Mouse (Mus musculus) erythroblast, embryonic 14.5 days (primary cell): ENCODE results near the gene Creb3. TPM values are rescaled to one million over a fixed set of nuclear protein-coding genes. Genes with fewer than 3 reads are reported as not detected.

Experiments used
- H3K27me3 ChIP-seq: 2 replicates; pipeline ENCODE4 v1.6.1; 2012; ENCODE audit warnings: inconsistent platforms; ENCODE audit not compliant: control insufficient read depth
- H3K36me3 ChIP-seq: 2 replicates; pipeline ENCODE4 v1.6.1; 2012; ENCODE audit warnings: mild to moderate bottlenecking, inconsistent platforms; ENCODE audit not compliant: control insufficient read depth
- H3K4me1 ChIP-seq: 2 replicates; pipeline ENCODE4 v1.6.1; 2012; ENCODE audit warnings: inconsistent platforms; ENCODE audit not compliant: control insufficient read depth
- H3K4me3 ChIP-seq: replicated peaks from 2 replicates; pipeline ENCODE3; 2012; ENCODE audit warnings: moderate library complexity, mild to moderate bottlenecking, inconsistent platforms
- H3K9me3 ChIP-seq: 2 replicates; pipeline ENCODE4 v1.6.1; 2012; ENCODE audit warnings: low read length, inconsistent platforms, mixed read lengths; ENCODE audit not compliant: control insufficient read depth
- GATA1 ChIP-seq: IDR thresholded peaks from 2 replicates; pipeline ENCODE4 v1.6.1; 2012; ENCODE audit warnings: low read length, inconsistent platforms, mixed read lengths
- TAL1 ChIP-seq: IDR thresholded peaks from 3 replicates; pipeline ENCODE4 v1.6.1; 2012; ENCODE audit warnings: low read length, inconsistent platforms, mixed read lengths
- polyA plus RNA-seq: library from polyadenylated mRNA; stranded (reverse); fragments of >175 nt; gene quantifications from 2 replicates; pipeline ENCODE4 v1.2.3, GENCODE M21; 2012

Creb3 gene
- polyA plus RNA-seq, 1 experiment: 0.10 TPM

GRCm38 (mm10) chr4:43612534-43612933, 50.4 kb downstream of the Creb3 start:
- H3K4me1 ChIP-seq: peaks cover 23% of the 10 kb centered on the region
- no peaks in the 10 kb centered on the region for H3K36me3 ChIP-seq
- H3K27me3 ChIP-seq: no peaks in the 10 kb centered on the region
- peak overlapping the region; percentile 29 for H3K4me3 ChIP-seq
- no peak for TF ChIP-seq GATA1
- no peak for TF ChIP-seq TAL1
- no peaks in the 10 kb centered on the region for H3K9me3 ChIP-seq

GRCm38 (mm10) chr4:43613060-43613730, 51.1 kb downstream of the Creb3 start:
- Histone ChIP-seq H3K36me3 (no peaks in the 10 kb centered on the region), H3K27me3 (no peaks in the 10 kb centered on the region), H3K4me1 (peaks cover 22% of the 10 kb centered on the region), H3K9me3 (no peaks in the 10 kb centered on the region), H3K4me3 (peak overlapping the region; percentile 14)
- no peak for TF ChIP-seq TAL1
- no peak for TF ChIP-seq GATA1

Other genes starting within 250 kb of the Creb3 start
- gene Rusc2, start 180.4 kb upstream of the Creb3 start, polyA plus RNA-seq: 0.03 TPM in 1 of 2 replicates, not detected in the other
- 0.05 and 0.10 TPM in 2 replicates for gene Fam166b, start 133.2 kb upstream of the Creb3 start, polyA plus RNA-seq
- 1.6 and 1.9 TPM in 2 replicates for gene Tesk1, start 120.4 kb upstream of the Creb3 start, polyA plus RNA-seq
- gene Cd72, start 107.7 kb upstream of the Creb3 start, polyA plus RNA-seq: 0.09 TPM in 1 of 2 replicates, not detected in the other
- gene Sit1, start 78.6 kb upstream of the Creb3 start, polyA plus RNA-seq: not detected in 2 replicates
- 10.5 and 12.4 TPM in 2 replicates for gene Ccdc107, start 69.4 kb upstream of the Creb3 start, polyA plus RNA-seq
- 9.4 and 10.5 TPM in 2 replicates for gene Arhgef39, start 62.6 kb upstream of the Creb3 start, polyA plus RNA-seq
- not detected in 2 replicates for gene Car9, start 55.4 kb upstream of the Creb3 start, polyA plus RNA-seq
- 0.13 TPM in 1 of 2 replicates, not detected in the other for gene Tpm2, start 38.6 kb upstream of the Creb3 start, polyA plus RNA-seq
- 17.6 and 19.2 TPM in 2 replicates for gene Tln1, start 359 bp downstream of the Creb3 start, polyA plus RNA-seq
- gene Rgp1, start 16.4 kb downstream of the Creb3 start, polyA plus RNA-seq: 3.5 and 7.2 TPM in 2 replicates
- 0.70 and 1.1 TPM in 2 replicates for gene Gba2, start 16.5 kb downstream of the Creb3 start, polyA plus RNA-seq
- gene Msmp, start 22.2 kb downstream of the Creb3 start, polyA plus RNA-seq: not detected in 2 replicates
- gene Npr2, start 69.6 kb downstream of the Creb3 start, polyA plus RNA-seq: 0.15 TPM in 1 of 2 replicates, not detected in the other
- not detected in 2 replicates for gene Spag8, start 91.3 kb downstream of the Creb3 start, polyA plus RNA-seq
- gene Hint2, start 94.1 kb downstream of the Creb3 start, polyA plus RNA-seq: 3.9 and 4.6 TPM in 2 replicates
- gene Tmem8b, start 106.6 kb downstream of the Creb3 start, polyA plus RNA-seq: 0.03 and 0.11 TPM in 2 replicates
- gene Fam221b, start 106.8 kb downstream of the Creb3 start, polyA plus RNA-seq: 0.03 and 0.04 TPM in 2 replicates
- gene Olfr70, start 138.5 kb downstream of the Creb3 start, polyA plus RNA-seq: not detected in 2 replicates
- gene Olfr71, start 147.9 kb downstream of the Creb3 start, polyA plus RNA-seq: not detected in 2 replicates
- not detected in 2 replicates for gene Hrct1, start 164.9 kb downstream of the Creb3 start, polyA plus RNA-seq
- gene Spaar, start 167.7 kb downstream of the Creb3 start, polyA plus RNA-seq: not detected in 2 replicates
- gene Olfr159, start 208.7 kb downstream of the Creb3 start, polyA plus RNA-seq: not detected in 2 replicates